Mouse (Mus musculus): Measurements from ENCODE around the gene Pigp.

DNA sequence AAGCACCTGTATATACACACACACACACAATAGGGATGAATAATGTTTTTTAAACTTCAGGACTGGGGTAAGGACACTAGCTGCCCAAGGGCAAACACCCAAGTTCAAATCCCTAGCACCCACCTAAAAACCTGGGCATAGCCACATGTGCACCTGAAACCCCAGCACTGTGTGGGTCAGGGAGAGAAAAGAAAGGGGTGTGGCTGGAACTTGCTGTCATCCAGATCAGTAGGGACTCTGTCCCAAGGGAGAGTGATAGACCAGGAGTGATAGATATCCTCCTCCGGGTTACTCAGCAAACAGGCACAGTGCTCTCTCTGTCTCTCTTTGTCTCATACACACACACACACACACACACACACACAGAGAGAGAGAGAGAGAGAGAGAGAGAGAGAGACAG lies 60.2 kb downstream of the Pigp start:
- no peak for TF ChIP-seq CTCF (IDR thresholded peaks at IDR 0.05; ENCODE audit: extremely low read depth, insufficient read depth, low read length)
- TF ChIP-seq POLR2A (IDR thresholded peaks at IDR 0.05; ENCODE audit: extremely low read depth, insufficient read depth, low read length): no peak

Measured in cortical plate, adult 2 months (tissue).